Mouse (Mus musculus) kidney, postnatal 25 days (tissue): ENCODE results near the gene Synj2.

ENCODE experiments used
- DNase-seq, 2 experiments: peaks; one replicate each; pipeline ENCODE4 v3.0.0; 2021; ENCODE audit warnings: mixed read lengths in 2 of 2

The Synj2 gene

DNA sequence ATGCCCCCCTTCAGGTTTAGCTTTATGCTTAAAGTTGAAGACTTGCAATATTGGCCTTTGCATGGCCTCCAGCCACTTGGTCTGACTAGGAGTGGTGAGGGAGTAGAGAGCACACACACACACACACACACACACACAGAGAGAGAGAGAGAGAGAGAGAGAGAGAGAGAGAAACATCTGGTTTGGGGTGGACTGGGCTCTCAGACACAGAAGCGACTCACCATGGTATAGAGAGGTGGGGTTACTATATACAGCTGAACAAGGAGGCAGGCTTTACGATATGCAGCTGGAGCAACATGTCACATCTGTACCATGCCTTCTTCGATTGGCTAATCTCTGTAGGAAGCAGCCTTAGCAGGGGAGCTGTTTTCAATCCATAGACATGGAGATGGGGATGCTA is 5.4 kb upstream of the Synj2 start:
- no peak for DNase-seq

DNA sequence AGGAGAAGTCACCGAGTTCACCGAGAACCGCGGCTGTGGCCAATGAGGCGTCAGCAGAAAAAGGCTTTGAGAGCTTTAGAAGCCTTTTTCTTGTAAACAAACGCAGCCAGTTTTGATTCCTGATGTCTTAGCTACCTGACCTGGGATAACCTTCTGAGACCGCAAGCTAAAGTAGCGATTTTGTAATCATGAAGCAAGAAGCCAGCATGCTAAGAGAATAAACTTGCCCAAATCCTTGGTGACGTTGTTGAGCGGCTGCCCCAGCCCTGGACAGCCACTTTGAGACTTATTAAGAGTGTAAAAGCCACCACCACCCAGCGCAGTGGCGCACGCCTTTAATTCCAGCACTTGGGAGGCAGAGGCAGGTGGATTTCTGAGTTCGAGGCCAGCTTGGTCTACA is 4.8 kb upstream of the Synj2 start:
- peak in 1 of 2 experiments; percentile 25 for DNase-seq

- DNase-seq = peak; percentile 18 to 49
These were observed 3.6 kb upstream of the Synj2 start for GRCm38 (mm10) chr17:5937441-5937840.

GRCm38 (mm10) chr17:5939871-5940270 is 1.2 kb upstream of the Synj2 start:
- no peak for DNase-seq

DNA sequence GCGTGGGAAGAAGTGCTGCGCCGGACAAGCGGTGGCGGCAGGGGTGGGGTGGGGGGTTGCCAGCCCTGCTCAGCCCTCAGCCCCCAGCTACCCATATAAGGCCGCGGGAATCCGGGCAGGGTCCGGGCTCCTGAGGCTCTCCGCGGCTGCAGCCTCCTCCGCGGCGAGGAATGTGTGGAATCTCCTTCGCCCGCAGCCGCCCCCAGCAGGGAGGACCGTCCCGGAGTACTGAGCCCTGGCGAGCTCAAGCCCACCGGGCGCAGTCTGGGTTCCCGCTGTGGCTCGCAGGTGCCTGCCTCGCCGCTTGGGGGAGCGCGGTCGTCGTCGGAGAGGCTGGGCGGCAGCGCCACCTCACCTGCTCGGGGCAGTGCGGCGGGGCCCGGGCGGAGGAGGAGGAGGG is 288 bp upstream of the Synj2 start:
- peak; percentile 78 to 88 for DNase-seq

- DNase-seq = peak in 1 of 2 experiments; percentile 8
These were observed 1.1 kb downstream of the Synj2 start for GRCm38 (mm10) chr17:5942156-5942555.

DNA sequence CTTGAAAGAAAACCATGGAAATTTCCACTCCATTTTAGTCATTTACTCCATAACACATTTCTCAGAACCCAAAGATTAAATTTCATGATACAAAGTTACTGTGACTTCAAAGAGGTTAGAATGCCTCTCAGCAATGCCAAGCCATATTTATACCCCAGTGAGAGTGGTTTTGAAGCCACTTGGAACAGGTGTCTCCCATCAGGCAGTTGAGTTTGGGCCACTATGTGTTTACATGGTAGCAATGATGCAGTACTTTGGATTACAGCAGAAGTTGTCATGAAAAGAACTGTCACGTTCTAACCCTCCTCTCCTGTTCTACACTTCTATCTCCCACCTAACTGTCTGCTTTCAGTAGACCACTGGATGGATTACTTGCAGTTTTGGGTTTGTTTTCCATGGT is 2.0 kb downstream of the Synj2 start:
- no peak for DNase-seq

DNA sequence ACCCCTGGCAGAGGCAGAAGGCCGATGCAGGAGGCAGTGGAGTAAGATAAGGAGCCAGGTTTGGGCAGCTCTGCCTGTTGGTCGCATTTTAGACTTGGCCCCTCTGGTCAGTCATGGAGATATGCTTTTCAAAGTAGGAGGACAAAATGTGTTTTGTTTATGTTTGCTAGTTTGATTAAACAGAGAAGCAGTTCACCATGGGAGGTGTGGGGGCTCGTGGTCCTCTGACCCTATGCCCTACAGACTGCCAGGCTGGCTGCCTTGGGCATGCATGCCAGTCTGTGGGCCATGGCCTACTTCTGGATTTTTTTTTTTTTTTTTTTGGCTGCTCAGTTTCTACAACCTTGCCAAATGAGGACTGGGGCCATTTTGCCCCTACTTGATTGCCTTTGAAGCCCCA is 6.0 kb downstream of the Synj2 start:
- no peak for DNase-seq

DNA sequence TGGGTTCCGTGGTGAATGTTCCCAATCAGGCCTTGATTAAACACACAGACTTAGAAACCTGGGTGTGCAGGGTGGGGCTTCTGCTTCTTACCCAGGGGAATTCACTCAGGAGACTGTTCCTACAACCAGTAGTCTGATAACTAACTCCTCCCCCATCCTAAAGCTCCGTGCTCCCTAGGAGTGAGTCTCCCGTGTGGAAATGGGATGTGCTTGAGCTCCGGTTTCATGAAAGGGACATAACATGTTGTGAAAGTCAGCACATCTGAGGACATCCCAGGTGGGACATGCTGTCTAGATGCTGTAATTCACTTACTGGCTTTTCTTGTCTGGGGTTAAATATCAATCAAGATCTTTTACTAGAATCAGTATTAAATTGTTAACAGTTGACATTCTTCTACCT is 11.4 kb downstream of the Synj2 start:
- DNase-seq = no peak

DNA sequence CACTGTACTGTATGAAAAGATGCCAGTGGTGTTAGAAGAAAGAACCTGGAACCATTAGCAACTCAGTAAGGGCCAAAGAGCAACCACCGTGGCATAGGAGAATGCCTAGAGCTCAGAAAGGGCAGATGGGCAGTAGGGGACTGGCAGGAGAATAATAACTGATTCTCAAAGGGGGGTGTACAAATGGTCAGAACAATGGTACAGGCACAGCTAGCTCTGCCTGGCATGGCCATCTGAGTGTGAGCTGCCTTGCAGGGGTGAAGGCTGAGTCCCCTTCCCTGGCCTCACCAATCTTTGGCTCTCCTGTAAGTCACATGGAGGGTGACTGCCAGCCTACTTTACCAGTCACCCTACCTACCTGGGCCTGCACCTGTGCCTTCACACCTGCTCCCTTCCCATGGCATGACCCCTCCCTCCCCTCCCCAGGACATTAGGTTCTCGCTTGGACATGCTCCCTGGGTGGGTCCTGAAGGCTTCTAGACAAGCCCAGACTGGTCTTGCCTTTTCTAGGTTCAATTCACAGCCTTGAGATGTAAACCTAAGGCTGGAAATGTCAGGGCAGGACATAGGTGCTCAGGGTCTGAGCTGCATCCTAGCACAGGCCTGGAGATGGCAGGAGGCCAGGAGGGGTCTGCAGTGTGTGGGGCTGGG is 15.4 kb downstream of the Synj2 start:
- peak in 1 of 2 experiments; percentile 14 for DNase-seq

- DNase-seq = no peak
These were observed 16.0 kb downstream of the Synj2 start for GRCm38 (mm10) chr17:5957097-5957496.

GRCm38 (mm10) chr17:5958229-5958628 is 17.1 kb downstream of the Synj2 start:
- peak in 1 of 2 experiments; percentile 14 for DNase-seq

DNA sequence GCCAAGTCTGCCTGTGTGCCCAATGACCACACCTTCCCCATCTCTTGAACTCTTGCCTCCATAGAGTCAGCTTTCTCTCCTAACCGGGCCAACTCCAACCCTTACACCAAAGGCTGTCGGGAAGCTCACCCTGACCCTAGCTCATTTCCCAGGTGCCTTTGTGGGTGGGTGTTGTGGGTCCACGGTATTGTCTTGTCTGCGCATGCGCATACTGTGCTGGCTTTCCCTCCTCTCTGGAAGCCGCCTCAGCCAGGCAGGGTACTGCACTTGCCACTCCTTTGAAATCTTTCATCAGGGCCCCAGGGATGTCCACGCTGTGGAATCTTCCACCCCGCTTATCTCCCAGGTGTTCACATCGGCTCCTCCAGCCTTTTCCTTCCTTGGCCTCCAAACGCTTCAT is 17.6 kb downstream of the Synj2 start:
- DNase-seq = peak in 1 of 2 experiments; percentile 15

DNA sequence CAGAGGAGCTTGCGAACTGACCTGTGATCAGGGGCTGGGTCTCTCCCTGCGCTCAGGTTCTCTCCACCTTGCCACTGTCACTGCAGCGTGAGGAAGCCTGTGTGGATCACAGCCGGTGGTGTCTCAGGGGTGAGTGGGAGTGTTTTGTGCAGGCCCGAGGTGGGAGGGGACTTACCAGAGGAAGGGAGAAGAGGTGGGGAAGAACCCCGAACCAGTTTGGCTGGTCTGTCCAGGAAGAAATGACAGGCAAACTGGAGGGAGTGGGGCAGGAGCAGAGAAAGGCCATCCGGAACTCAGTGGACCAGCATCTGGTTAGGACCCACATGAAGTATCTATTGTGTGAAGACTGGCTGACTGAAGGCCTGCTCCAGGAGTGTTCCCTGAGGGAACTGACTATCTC is 18.0 kb downstream of the Synj2 start:
- DNase-seq = peak in 1 of 2 experiments; percentile 38

DNA sequence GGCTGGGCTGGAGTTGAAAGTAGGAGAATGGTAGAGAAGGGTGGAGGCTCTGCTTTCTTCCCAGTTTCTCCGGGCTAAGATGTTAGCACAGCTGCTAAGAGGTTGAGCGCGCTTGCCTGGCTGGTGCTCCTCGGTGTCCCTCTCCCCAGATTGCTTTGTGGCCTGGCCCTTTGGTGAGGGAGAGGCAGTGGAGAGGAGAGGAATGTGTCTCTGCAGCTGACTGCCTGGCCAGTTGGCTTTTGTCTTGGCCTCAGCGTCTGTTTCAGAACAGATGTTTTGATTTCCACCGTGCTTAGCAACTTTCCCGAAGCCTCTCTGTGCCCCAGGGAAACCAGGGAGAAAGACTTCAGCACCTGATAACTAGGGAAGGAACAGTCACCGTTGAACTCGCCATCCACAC is 18.7 kb downstream of the Synj2 start:
- no peak for DNase-seq

DNA sequence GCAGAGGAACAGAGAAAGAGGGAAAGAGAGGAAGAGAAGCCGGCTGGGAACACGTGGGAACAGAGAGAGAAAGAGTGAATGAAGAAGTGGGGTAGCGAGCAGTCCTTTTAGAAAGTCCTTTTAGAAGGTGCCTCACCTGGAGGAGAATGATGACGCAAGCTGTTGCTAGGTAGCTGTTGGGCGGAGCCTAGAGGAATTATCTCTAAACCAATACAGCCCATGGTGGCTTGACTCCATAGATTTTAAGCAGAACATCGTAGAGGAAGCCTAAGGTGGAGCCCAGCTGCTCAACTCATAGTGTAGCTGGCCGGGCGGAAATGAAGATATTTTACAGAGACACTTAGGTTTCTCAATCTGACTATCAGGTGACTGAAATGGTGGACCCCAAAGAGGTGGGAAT is 22.7 kb downstream of the Synj2 start:
- no peak for DNase-seq

- no peak for DNase-seq
These were observed 24.2 kb downstream of the Synj2 start for GRCm38 (mm10) chr17:5965084-5965781.

GRCm38 (mm10) chr17:5966706-5967105 is 25.6 kb downstream of the Synj2 start:
- no peak for DNase-seq

DNA sequence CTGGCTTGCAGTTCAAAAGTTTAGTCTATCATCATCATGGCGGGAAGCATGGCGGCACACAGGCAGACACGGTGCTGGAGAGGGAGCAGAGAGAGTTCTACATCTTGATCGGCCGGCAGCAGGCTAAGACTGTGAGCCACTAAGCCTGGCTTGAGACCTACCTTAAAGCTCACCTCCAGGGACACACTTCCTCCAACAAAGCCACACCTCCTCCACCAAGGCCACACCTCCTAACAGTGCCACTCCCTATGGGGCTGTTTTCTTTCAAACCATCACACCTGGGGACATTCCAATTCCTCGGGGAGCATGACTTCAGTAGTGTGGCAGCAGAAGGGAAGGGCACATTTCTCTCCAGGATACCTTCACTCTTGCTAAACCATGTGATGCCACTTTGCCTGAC is 27.5 kb downstream of the Synj2 start:
- DNase-seq = no peak

- no peak for DNase-seq
These were observed 28.2 kb downstream of the Synj2 start for GRCm38 (mm10) chr17:5969246-5969645.

DNA sequence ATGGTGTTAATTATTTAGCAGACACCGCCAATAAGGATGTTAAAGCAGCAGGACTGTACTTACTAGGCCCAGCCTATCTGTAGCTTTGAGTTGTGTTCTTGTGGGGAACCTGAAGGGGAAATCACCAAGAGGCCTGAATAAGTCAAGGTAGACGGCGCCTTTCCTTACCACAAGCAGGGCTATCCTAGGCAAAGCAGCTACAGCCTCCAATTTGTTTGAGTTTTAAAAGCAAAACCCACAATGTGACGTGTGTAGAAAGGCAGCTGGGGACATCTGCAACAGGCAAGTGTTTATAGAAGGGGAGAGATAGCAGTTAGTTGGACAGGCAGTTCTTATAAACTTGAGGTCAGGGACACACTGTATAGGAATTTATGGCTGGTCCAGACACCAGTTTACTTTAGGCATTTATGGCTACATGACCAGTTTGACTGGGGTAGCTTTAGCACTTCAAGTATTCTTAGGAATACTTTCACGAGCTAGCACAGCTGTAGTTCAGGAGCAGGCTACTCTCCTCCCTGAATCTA is 29.3 kb downstream of the Synj2 start:
- DNase-seq = no peak

- DNase-seq = no peak
These were observed 32.5 kb downstream of the Synj2 start for GRCm38 (mm10) chr17:5973536-5973935.

- DNase-seq = peak; percentile 23 to 36
These were observed 34.3 kb downstream of the Synj2 start for GRCm38 (mm10) chr17:5975099-5975977.
